Mouse (Mus musculus): Measurements from ENCODE around the gene Rnaseh2b. TPM values are rescaled to one million over a fixed set of nuclear protein-coding genes. Genes with fewer than 3 reads are reported as not detected.

The Rnaseh2b gene
- total and polyA plus RNA-seq, 3 experiments = 16.8 to 88.9 (median 40.0) TPM

DNA sequence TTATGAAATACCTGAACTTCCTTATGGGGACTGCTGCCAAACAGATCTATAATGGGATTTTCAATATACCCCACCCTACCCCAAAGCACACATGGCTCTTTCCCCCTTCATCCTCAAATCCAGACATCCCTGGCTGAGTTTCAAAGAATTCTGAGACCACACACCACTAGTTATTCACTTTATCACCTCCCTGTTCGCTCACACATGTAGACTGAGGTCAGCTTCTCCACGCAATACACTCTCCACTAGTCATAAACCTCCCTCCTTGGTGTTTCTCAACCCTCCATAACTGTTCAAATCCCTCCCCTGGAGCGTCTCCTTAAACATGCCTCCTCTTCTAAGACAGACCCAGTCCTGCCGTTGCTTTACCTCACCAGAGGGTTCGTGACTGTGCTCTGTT, 31.1 kb downstream of the Rnaseh2b start:
- H3K4me1 ChIP-seq (ENCODE audit: insufficient read depth, low read depth, low read length) = peaks cover 2% of the 10 kb centered on the region
- TF ChIP-seq CTCF (IDR thresholded peaks at IDR 0.05; ENCODE audit: low read depth, low read length) = no peak
- peaks cover 27% of the 10 kb centered on the region for H3K27me3 ChIP-seq (ENCODE audit: insufficient read depth, low read length)
- DNase-seq (ENCODE audit: low spot score) (no peak), ATAC-seq (ENCODE audit: extremely low read depth, insufficient number of reproducible peaks, low FRiP score, poor library complexity, severe bottlenecking) (no peak)
- H3K36me3 ChIP-seq (replicated peaks) = peaks cover under 1% of the 10 kb centered on the region
- H3K4me3 ChIP-seq (ENCODE audit: low read depth, low read length) = no peak overlapping the region
- no peaks in the 10 kb centered on the region for H3K9me3 ChIP-seq (replicated peaks)

DNA sequence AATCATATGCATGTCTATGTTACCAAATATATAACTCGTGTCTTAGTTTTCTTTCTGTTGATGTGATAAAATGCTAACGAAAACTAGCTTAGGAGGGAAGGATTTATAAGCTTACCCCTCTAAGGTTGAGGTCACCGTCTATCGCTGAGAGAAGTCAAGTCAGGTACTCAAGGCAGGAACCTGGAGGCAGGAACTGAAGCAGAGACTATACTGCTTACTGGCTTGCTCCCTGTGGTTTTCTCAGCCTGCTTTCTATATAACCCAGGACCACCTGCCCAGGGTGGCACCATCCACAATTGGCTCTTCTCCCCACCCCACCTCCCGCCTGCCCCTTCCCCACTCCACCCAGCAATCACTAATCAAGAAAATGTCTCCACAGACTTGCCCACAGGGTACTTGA, 32.6 kb downstream of the Rnaseh2b start:
- Histone ChIP-seq H3K9me3 (replicated peaks) (no peaks in the 10 kb centered on the region), H3K27me3 (ENCODE audit: insufficient read depth, low read length) (peaks cover 27% of the 10 kb centered on the region), H3K4me1 (ENCODE audit: insufficient read depth, low read depth, low read length) (peaks cover 17% of the 10 kb centered on the region), H3K36me3 (replicated peaks) (peaks cover 4% of the 10 kb centered on the region), H3K4me3 (ENCODE audit: low read depth, low read length) (no peak overlapping the region)
- DNase-seq (ENCODE audit: low spot score) (no peak), ATAC-seq (ENCODE audit: extremely low read depth, insufficient number of reproducible peaks, low FRiP score, poor library complexity, severe bottlenecking) (no peak)
- TF ChIP-seq GATA1 (IDR thresholded peaks at IDR 0.05; ENCODE audit: borderline replicate concordance, low read length) (no peak), GATA2 (IDR thresholded peaks at IDR 0.05; ENCODE audit: borderline replicate concordance, low read depth, low read length) (no peak), POLR2AphosphoS5 (IDR thresholded peaks at IDR 0.05; ENCODE audit: insufficient replicate concordance, low read depth, low read length) (no peak), TAL1 (conservative IDR thresholded peaks at IDR 0.05; ENCODE audit: low read depth, low read length) (no peak)

DNA sequence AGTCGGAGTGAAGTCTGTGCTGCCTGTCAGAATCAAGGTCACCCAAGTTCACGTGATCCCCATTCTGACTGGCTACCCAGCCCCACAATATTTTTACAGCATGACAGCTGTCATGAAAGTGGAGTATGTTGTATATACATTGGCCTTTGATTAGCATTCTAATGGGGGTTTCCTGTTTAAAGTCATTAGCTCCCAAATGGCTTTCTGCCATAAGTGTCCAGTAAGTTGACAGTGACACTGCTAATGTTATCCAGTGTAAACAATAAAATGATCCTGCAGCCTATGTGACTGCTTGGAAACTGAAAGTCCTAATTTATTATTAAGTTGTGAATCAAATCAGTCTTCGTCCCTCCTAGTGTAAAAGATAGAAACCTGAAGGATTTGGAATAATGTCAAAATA, 33.6 kb downstream of the Rnaseh2b start:
- H3K36me3 ChIP-seq (replicated peaks) = peaks cover 7% of the 10 kb centered on the region
- DNase-seq (ENCODE audit: low spot score) = no peak
- H3K4me3 ChIP-seq (ENCODE audit: low read depth, low read length) = no peak overlapping the region
- no peaks in the 10 kb centered on the region for H3K9me3 ChIP-seq (replicated peaks)
- ATAC-seq (ENCODE audit: extremely low read depth, insufficient number of reproducible peaks, low FRiP score, poor library complexity, severe bottlenecking) = no peak
- H3K27me3 ChIP-seq (ENCODE audit: insufficient read depth, low read length) = peaks cover 20% of the 10 kb centered on the region
- H3K4me1 ChIP-seq (ENCODE audit: insufficient read depth, low read depth, low read length) = peaks cover 26% of the 10 kb centered on the region
- no peak for TF ChIP-seq TAL1 (conservative IDR thresholded peaks at IDR 0.05; ENCODE audit: low read depth, low read length)
- TF ChIP-seq POLR2AphosphoS5 (IDR thresholded peaks at IDR 0.05; ENCODE audit: insufficient replicate concordance, low read depth, low read length) = no peak
- no peak for TF ChIP-seq CTCF (IDR thresholded peaks at IDR 0.05; ENCODE audit: low read depth, low read length)
- no peak for TF ChIP-seq GATA2 (IDR thresholded peaks at IDR 0.05; ENCODE audit: borderline replicate concordance, low read depth, low read length)
- TF ChIP-seq GATA1 (IDR thresholded peaks at IDR 0.05; ENCODE audit: borderline replicate concordance, low read length) = no peak

DNA sequence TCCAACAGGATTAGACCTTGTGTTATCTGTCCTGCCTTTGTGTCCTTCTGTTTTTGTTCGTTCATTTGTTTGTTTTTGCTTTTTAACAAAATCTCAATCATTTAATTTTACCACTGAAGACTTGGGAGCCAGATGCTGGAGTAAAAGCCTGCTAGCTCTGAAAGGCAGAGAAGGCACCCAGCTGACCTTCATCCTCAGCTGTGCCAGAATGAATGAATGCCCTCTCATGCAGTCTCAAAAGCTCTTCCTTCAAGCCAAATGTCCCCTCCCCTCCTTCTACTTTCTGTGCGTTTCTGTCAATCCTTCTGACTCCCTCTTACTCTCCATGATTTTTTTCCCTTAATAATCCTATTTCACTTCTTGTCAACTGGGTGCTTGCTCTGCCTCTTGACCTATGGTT, 34.8 kb downstream of the Rnaseh2b start:
- peaks cover 7% of the 10 kb centered on the region for H3K36me3 ChIP-seq (replicated peaks)
- DNase-seq (ENCODE audit: low spot score) (no peak), ATAC-seq (ENCODE audit: extremely low read depth, insufficient number of reproducible peaks, low FRiP score, poor library complexity, severe bottlenecking) (no peak)
- H3K27me3 ChIP-seq (ENCODE audit: insufficient read depth, low read length) = peaks cover 15% of the 10 kb centered on the region
- H3K4me1 ChIP-seq (ENCODE audit: insufficient read depth, low read depth, low read length) = peaks cover 31% of the 10 kb centered on the region
- no peak overlapping the region for H3K4me3 ChIP-seq (ENCODE audit: low read depth, low read length)
- TF ChIP-seq POLR2AphosphoS5 (IDR thresholded peaks at IDR 0.05; ENCODE audit: insufficient replicate concordance, low read depth, low read length) (no peak), GATA2 (IDR thresholded peaks at IDR 0.05; ENCODE audit: borderline replicate concordance, low read depth, low read length) (no peak), CTCF (IDR thresholded peaks at IDR 0.05; ENCODE audit: low read depth, low read length) (no peak)
- H3K9me3 ChIP-seq (replicated peaks) = no peaks in the 10 kb centered on the region

DNA sequence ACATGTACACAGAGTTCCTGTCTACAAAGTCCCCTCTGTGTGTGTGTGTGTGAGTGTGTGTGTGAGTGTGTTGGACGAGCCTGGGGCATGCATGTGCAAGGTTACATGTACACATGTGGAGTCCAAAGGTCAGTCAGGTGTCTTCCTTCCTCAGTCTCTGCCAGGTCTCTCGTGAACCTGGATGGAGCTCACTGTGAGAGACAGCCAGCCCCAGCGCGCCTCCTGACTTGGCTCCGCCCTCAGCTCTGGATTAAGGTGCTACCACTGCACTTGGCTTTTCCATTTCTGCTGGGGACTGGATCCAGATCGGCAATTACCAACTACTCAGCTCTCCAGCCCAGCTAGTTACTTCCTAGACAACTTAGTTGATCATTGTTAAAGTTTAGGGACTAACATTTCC, 36.2 kb downstream of the Rnaseh2b start:
- Histone ChIP-seq H3K36me3 (replicated peaks) (peaks cover 7% of the 10 kb centered on the region), H3K4me1 (ENCODE audit: insufficient read depth, low read depth, low read length) (peaks cover 39% of the 10 kb centered on the region), H3K9me3 (replicated peaks) (no peaks in the 10 kb centered on the region), H3K4me3 (ENCODE audit: low read depth, low read length) (no peak overlapping the region), H3K27me3 (ENCODE audit: insufficient read depth, low read length) (peaks cover 3% of the 10 kb centered on the region; the same call in 1 of the 2 replicates)
- ATAC-seq (ENCODE audit: extremely low read depth, insufficient number of reproducible peaks, low FRiP score, poor library complexity, severe bottlenecking) (no peak), DNase-seq (ENCODE audit: low spot score) (no peak)
- TF ChIP-seq TAL1 (conservative IDR thresholded peaks at IDR 0.05; ENCODE audit: low read depth, low read length) = no peak
- TF ChIP-seq POLR2AphosphoS5 (IDR thresholded peaks at IDR 0.05; ENCODE audit: insufficient replicate concordance, low read depth, low read length) = no peak
- no peak for TF ChIP-seq GATA1 (IDR thresholded peaks at IDR 0.05; ENCODE audit: borderline replicate concordance, low read length)
- TF ChIP-seq CTCF (IDR thresholded peaks at IDR 0.05; ENCODE audit: low read depth, low read length) = no peak
- TF ChIP-seq GATA2 (IDR thresholded peaks at IDR 0.05; ENCODE audit: borderline replicate concordance, low read depth, low read length) = no peak

DNA sequence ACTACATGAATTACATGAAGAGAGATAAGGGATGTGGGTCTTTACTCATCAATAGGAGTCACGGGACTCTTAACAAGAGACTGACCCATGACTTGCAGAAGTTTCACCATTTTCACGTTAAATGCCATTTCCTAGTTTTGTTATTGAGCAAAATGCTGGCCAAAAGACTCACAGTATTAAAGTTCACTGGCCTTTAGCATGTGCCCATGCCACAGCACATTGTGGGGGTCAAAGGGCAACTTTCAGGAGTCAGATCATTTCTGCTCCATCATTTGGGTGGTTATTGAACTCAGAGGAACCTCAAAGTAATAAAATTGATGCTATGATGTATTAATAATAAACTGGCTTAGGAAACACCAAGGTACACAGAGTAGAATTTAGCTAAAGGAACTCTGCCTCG, 37.2 kb downstream of the Rnaseh2b start:
- TF ChIP-seq GATA2 (IDR thresholded peaks at IDR 0.05; ENCODE audit: borderline replicate concordance, low read depth, low read length) = no peak
- TF ChIP-seq GATA1 (IDR thresholded peaks at IDR 0.05; ENCODE audit: borderline replicate concordance, low read length) = no peak
- no peak for TF ChIP-seq POLR2AphosphoS5 (IDR thresholded peaks at IDR 0.05; ENCODE audit: insufficient replicate concordance, low read depth, low read length)
- no peak for TF ChIP-seq CTCF (IDR thresholded peaks at IDR 0.05; ENCODE audit: low read depth, low read length)
- DNase-seq (ENCODE audit: low spot score) (no peak), ATAC-seq (ENCODE audit: extremely low read depth, insufficient number of reproducible peaks, low FRiP score, poor library complexity, severe bottlenecking) (no peak)
- H3K9me3 ChIP-seq (replicated peaks) = no peaks in the 10 kb centered on the region
- H3K4me3 ChIP-seq (ENCODE audit: low read depth, low read length) = no peak overlapping the region
- peaks cover 49% of the 10 kb centered on the region for H3K4me1 ChIP-seq (ENCODE audit: insufficient read depth, low read depth, low read length)
- H3K36me3 ChIP-seq (replicated peaks) = peaks cover 14% of the 10 kb centered on the region
- peaks cover 3% of the 10 kb centered on the region; the same call in 1 of the 2 replicates for H3K27me3 ChIP-seq (ENCODE audit: insufficient read depth, low read length)

DNA sequence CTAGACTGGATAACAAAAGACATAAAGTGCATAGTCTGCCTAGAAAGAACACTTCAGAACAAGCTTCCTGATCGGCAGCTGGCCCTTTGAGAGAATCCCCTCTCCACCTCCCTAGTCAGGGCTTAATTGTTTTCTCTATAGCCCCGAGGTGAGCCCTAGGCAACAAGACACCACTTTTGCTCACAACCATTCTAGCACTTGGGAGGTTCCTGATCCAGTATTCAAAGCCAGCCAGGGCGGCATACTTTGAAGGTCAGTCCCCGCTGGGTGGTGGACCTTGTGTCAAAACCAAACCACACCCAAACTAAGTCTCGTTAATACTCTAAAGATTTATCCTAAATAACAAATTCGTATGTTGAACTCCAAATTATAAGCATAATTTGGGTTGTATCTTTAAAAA, 39.1 kb downstream of the Rnaseh2b start:
- Histone ChIP-seq H3K4me3 (ENCODE audit: low read depth, low read length) (peak overlapping the region; percentile 78), H3K36me3 (replicated peaks) (peaks cover 29% of the 10 kb centered on the region), H3K9me3 (replicated peaks) (no peaks in the 10 kb centered on the region), H3K4me1 (ENCODE audit: insufficient read depth, low read depth, low read length) (peaks cover 62% of the 10 kb centered on the region), H3K27me3 (ENCODE audit: insufficient read depth, low read length) (no peaks in the 10 kb centered on the region)
- TF ChIP-seq CTCF (IDR thresholded peaks at IDR 0.05; ENCODE audit: low read depth, low read length) (no peak), POLR2AphosphoS5 (IDR thresholded peaks at IDR 0.05; ENCODE audit: insufficient replicate concordance, low read depth, low read length) (no peak)
- no peak for DNase-seq (ENCODE audit: low spot score)
- no peak for ATAC-seq (ENCODE audit: extremely low read depth, insufficient number of reproducible peaks, low FRiP score, poor library complexity, severe bottlenecking)
